Mouse (Mus musculus): ENCODE measurements at regions not wholly inside any gene's neighbourhood (a gene's known extent, or its start where the extent isn't known, plus 50 kb on each side); places are given as distances from the start of the nearest gene placed in this dataset.

- DNase-seq = peak; percentile 41 to 63
Observed at GRCm38 (mm10) chr2:11362205-11362994, 190.5 kb downstream of the Prkcq start.

- no peak for DNase-seq
Observed at GRCm38 (mm10) chr2:11359280-11359679, 187.4 kb downstream of the Prkcq start.

DNA sequence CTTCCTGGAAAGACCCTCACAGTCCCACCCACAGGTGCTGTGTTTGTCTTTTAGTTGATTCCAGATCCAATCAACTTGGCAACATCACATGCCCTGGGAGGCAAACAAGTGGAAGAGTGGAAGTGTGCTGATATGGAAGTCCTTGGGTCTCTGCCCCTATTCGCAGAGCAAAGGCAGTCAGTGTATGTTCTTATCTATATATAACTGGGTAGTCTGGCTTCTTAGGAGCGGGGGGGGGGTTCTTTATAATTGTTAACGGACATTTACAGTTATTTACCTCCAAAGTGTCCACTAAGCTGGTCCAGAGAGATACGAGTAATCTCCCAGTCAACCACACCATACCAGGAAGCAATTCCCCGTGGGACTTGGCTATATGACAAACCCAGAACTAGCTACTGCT is 184.8 kb downstream of the Prkcq start:
- no peak for DNase-seq

DNA sequence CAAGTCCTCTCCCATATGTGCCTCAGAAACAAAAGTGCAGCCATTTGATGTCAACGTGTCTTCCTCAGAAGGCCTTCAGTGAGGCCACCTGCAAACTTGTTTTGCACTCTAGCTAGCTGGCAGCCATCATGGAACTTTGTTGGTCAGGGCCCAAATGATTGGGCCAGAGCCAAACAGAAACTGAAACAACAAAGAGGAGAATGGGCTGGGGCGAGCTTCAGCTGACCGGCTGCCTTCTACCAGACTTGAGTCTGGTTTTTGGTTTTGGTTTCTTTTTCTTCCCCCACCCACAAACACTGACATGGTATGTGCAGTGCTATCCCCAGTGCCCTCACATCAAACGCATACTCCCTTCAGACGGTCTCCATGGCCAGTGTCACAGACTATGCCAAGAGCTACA is 183.7 kb downstream of the Prkcq start:
- DNase-seq = no peak

Data from kidney, postnatal 36 days (tissue).